Mouse (Mus musculus) right cerebral cortex, postnatal 36 days (tissue): ENCODE results near the gene Hivep1.

Experiments
- DNase-seq, 2 experiments: peaks; one replicate each; pipeline ENCODE4 v3.0.0; 2022; ENCODE audit warnings: low spot score in 2 of 2, mixed read lengths in 1 of 2

Hivep1 gene

DNA sequence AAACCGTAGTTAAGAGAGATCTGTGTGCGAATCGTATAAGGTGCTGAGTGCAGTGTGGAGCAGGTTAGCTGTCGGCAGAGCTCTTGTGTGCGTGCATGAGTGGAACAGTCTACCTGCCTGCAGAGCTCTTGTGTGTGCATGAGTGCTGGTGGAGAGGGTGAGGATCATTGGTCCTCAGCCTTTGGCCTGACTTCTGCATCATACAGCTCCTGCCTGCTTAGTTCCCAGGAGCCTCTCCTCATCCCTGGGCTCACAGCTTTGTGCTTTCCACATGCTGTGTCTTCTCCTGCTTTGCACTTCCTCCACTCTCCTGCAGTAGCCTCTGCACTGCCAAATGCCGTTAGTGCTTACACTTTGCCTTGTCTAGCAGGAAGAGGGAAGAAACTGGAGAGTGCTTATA, 60.2 kb downstream of the Hivep1 start:
- DNase-seq = no peak

GRCm38 (mm10) chr13:42112748-42113147, 60.9 kb downstream of the Hivep1 start:
- no peak for DNase-seq

DNA sequence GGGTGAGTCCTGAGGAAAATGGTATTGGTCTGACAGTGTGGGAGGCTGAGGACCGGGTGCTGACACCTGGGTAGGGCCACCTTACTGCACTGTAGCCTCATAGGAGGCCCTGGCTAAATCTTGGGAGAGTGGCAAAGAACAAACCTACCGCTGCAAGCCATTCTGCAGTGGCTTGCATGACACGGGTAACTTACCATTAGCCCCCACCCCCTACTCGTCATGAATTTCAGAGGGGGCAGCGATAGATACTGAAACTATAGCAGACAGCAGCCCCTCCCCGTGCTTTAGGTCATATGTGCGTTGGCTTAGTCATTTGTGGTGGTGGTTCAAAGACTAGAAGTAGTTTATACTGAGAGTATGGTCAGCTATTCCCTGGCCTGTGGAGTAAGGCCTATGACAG, 61.8 kb downstream of the Hivep1 start:
- DNase-seq = no peak

GRCm38 (mm10) chr13:42116301-42116700, 64.5 kb downstream of the Hivep1 start:
- DNase-seq = no peak

- DNase-seq = no peak
These were observed 67.2 kb downstream of the Hivep1 start for GRCm38 (mm10) chr13:42119062-42119461.

DNA sequence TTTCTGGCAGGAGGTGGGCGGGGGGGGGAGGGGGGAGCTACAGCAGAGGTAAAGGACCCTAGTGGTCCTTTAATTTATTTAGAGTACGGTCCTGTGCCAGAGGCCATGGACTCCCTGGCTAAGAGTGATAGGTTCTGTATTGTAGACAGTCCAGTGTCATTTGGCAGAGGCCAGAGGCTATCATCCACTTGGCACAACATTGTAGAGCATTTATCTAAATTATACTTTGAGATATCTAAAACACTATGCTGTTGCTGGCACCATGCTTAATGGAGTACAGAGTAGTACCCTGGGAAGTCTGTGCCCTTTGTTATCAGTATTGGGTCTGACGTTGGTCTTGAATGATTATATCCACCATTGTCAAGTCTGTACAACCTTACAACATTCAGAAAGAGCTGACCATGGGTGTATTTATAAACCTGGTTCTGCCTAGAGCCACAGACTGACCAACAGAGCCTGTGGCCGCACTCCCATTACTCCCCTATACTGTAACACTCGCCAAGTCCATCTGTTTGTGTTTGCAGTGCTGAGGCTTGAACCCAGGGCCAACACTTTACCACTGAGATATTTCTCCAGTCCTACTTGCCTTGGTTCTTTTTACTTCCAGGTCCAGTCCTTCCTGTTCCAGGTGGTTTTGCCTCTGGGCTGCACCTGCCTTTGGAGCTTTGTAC, 69.4 kb downstream of the Hivep1 start:
- no peak for DNase-seq

GRCm38 (mm10) chr13:42121777-42122682, 70.2 kb downstream of the Hivep1 start:
- no peak for DNase-seq

DNA sequence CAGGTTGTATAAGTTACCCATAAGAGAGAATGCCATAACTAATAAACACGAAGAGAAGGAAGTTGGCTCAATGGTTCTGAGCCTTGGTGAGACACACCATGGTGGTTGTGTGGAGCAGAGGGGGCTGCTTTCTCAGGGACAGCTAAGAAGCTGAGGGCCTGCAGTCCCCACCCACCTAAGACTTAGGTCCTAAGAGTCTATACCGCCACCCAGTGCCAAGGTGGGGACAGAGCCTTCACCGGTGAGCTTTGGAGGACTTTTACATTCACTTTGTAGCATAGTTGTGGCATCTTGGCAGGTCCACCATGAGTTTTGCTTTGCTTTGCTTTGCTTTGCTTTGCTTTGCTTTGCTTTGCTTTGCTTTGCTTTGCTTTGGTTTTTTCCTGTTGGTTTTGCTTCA, 92.8 kb downstream of the Hivep1 start:
- DNase-seq = no peak

DNA sequence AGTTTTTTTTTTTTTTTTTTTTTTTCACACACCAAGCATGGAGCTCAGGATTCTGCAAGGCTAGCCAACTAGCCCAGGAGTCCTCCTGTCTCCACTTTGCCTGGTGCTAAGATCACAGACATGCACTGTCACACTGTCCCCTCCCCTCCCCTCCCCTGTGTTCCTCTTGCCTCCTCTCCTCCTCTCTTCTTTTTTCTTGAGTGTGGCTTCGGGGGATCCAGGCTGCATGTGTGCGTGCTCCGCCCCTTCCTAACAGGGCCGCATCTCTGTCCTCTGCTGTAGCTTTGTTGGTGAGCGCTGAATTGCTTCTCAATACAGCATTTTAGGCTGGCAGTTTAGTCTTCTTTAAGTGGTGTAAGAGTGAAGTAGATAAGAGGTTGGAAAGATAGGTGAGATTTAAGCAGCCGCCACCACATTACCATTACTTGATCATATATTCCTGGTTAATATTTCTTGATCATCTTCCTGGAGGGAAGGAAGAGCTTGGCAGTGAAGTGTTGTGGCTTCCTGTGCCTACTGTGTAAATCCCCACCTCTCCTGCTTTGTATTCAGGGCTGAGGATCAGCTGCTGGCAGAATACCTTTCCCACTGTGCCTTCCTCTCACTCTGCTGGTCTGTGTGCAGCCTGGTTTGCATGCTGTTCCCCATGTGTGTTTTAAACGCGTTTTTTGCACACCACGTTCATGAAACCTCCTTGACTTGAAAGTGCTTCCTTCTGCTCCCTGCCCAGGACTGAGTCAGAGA, 97.7 kb downstream of the Hivep1 start:
- no peak for DNase-seq

GRCm38 (mm10) chr13:42150072-42150450, 98.2 kb downstream of the Hivep1 start:
- no peak for DNase-seq

- DNase-seq = no peak
These were observed 98.8 kb downstream of the Hivep1 start for GRCm38 (mm10) chr13:42150462-42151127.

DNA sequence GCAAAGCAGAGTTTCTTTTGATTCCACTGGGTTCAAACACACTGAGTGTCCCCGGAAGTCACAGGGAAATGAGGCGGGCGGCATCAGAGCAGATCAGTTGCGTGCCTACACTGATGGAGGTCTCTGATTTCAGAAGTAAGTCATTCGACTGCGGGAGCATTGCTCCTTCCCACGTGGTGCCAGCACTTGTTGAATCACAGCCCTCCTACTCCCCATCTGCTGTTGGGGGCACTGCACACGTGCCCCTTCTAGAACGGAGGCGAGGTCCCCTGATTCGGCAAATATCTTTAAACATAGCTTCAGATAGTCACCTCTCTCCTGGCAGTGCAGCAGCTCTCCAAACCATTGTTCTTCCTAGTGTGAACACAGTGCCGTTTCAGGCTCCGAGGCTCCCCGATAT, 106.4 kb downstream of the Hivep1 start:
- DNase-seq = peak; percentile 26 to 32

DNA sequence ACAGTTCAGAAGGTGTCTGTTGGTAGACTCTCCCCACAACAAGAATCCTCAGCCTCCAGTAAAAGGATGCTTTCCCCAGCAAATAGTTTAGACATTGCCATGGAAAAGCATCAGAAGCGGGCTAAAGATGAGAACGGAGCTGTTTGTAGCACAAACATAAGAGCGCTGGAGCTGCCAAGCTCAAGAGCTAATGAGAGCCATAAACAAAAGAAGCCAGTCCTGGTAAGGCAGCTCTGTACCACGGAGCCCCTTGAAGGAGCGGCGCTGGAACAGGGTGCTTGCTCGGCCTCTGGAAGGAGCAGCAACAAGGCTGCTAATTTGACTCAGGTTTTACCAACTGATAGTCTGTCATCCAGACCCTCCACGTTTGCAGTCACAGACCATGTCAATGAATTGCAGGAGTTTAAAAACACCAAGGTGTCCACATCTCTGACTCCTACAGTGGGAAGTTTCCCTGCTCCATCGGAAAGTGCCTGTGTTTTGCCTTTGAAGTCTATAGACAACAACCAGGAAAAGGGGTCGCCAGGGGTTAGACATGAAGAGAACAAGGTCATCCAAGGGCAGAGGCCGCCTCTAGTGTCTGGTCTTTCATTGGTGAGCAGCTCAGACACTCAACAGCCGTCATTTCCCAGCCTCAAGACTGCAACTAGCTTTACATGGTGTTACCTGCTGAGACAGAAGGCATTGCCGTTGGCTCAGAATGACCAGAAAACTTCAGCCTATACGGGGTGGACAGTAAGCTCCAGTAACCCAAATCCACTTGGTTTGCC, 107.8 kb downstream of the Hivep1 start:
- DNase-seq = no peak

GRCm38 (mm10) chr13:42170802-42171201, 119.0 kb downstream of the Hivep1 start:
- no peak for DNase-seq

- no peak for DNase-seq
These were observed 123.1 kb downstream of the Hivep1 start for GRCm38 (mm10) chr13:42174827-42175420.

DNA sequence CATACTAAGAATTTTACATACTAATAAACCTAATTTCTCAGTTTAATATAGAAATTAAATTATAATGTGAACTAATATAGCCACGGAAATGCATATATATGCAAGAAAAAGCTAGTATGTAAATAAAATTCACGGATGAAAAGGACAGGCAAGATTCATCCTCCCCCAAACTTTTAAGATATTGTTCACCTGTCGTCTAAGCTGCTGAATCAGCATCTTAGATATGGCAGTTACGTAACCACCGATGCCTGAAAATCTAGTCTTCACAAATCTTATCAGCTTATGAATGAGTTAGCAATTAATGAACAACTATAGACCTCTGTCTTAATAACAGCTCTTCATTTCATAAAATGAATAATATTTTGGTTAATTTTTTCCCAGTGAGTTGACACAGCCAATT, 130.8 kb downstream of the Hivep1 start:
- no peak for DNase-seq

- DNase-seq = no peak
These were observed 132.3 kb downstream of the Hivep1 start for GRCm38 (mm10) chr13:42184131-42184530.

- no peak for DNase-seq
These were observed 141.2 kb downstream of the Hivep1 start for GRCm38 (mm10) chr13:42193016-42193415.

DNA sequence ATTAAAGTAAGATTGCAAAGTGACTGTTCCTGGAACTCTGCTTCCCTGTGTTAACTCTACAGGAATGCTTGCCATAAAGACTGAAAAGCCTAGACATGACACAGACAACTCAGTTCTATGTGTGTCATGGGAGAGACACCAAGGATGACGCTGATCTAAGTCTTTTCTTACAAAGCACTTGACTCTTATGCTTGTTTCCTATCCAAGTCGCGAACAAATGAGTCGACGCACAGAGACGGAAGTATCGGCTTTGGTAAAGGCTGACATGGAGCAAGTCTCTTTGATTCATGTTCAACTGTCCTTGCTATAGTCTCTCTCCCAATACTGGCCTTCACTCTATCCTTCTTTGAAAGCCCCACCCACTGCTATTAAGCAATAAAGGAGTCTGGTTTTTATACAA, 143.8 kb downstream of the Hivep1 start:
- no peak for DNase-seq

DNA sequence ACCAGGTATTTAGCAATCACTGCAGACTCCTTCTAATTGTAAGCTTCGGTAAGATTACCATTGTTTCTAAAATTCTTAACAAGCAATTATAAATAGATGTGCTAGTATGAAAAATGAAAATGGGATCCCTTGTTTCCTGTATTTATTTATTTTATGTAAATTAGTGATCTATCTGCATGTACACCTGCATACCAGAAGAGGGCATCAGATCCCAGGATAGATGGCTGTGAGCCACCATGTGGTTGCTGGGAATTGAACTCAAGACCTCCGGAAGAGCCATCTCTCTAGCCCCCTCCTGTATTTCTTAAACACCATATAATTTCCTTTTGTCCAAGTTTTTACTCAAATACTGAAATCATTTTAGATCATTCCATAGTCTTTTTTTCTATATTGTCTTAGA, 145.8 kb downstream of the Hivep1 start:
- no peak for DNase-seq

- DNase-seq = no peak
These were observed 161.7 kb downstream of the Hivep1 start for GRCm38 (mm10) chr13:42213556-42213955.
